Mouse (Mus musculus): ENCODE results near the gene Bcas2. TPM values are rescaled to one million over a fixed set of nuclear protein-coding genes. Genes with fewer than 3 reads are reported as not detected.

Gene Bcas2
- polyA plus RNA-seq, 1 experiment from 2014 or later, result 173 TPM

- Histone ChIP-seq H3K9ac (ENCODE audit: low read depth, low read length) (no peak overlapping the region), H3K4me2 (ENCODE audit: low read depth, low read length) (no peak overlapping the region), H3K4me3 (ENCODE audit: low read length) (no peak overlapping the region), H3K9me3 (ENCODE audit: control insufficient read depth, low read length) (peaks cover 4% of the 10 kb centered on the region), H3K27ac (ENCODE audit: low read length) (no peak overlapping the region), H3K4me1 (ENCODE audit: control insufficient read depth, insufficient read depth, low read length) (no peaks in the 10 kb centered on the region), H3K36me3 (ENCODE audit: control insufficient read depth, insufficient read depth, low read length) (no peaks in the 10 kb centered on the region), H3K27me3 (replicated peaks; ENCODE audit: control insufficient read depth, insufficient read depth, low read length) (no peaks in the 10 kb centered on the region)
- ATAC-seq, result no peak
- WGBS, result 78% methylated on average over 12 of the region's 12 CpGs
Observed at GRCm38 (mm10) chr3:103224231-103224765, 52.8 kb downstream of the Bcas2 start.

- H3K36me3 ChIP-seq (ENCODE audit: control insufficient read depth, insufficient read depth, low read length), result no peaks in the 10 kb centered on the region
- peaks cover 4% of the 10 kb centered on the region for H3K9me3 ChIP-seq (ENCODE audit: control insufficient read depth, low read length)
- no peak overlapping the region for H3K4me3 ChIP-seq (ENCODE audit: low read length)
- H3K27ac ChIP-seq (ENCODE audit: low read length), result no peak overlapping the region
- 98% methylated on average over 1 of the region's 1 CpGs for WGBS
- no peak overlapping the region for H3K4me2 ChIP-seq (ENCODE audit: low read depth, low read length)
- H3K27me3 ChIP-seq (replicated peaks; ENCODE audit: control insufficient read depth, insufficient read depth, low read length), result no peaks in the 10 kb centered on the region
- no peak overlapping the region for H3K9ac ChIP-seq (ENCODE audit: low read depth, low read length)
- no peaks in the 10 kb centered on the region for H3K4me1 ChIP-seq (ENCODE audit: control insufficient read depth, insufficient read depth, low read length)
- ATAC-seq, result no peak
Observed at GRCm38 (mm10) chr3:103227729-103228128, 56.3 kb downstream of the Bcas2 start.

Other genes with a start within 250 kb of the Bcas2 start
- gene Sycp1, start 235.6 kb upstream of the Bcas2 start, polyA plus RNA-seq (2015; fragmentation: Nextera tagmentation; extraction: Ambion mirVana), result not detected in 2 replicates
- 0.15 TPM in 1 of 2 replicates, not detected in the other for gene Nr1h5, start 207.5 kb upstream of the Bcas2 start, polyA plus RNA-seq (2015; fragmentation: Nextera tagmentation; extraction: Ambion mirVana)
- 43.4 and 44.9 TPM in 2 replicates for gene Sike1, start 175.9 kb upstream of the Bcas2 start, polyA plus RNA-seq (2015; fragmentation: Nextera tagmentation; extraction: Ambion mirVana)
- 235 and 244 TPM in 2 replicates for gene Csde1, start 151.2 kb upstream of the Bcas2 start, polyA plus RNA-seq (2015; fragmentation: Nextera tagmentation; extraction: Ambion mirVana)
- 76.1 and 76.3 TPM in 2 replicates for gene Nras, start 113.4 kb upstream of the Bcas2 start, polyA plus RNA-seq (2015; fragmentation: Nextera tagmentation; extraction: Ambion mirVana)
- 0.11 TPM in 1 of 2 replicates, not detected in the other for gene Ampd1, start 97.6 kb upstream of the Bcas2 start, polyA plus RNA-seq (2015; fragmentation: Nextera tagmentation; extraction: Ambion mirVana)
- 2.1 and 2.2 TPM in 2 replicates for gene Dennd2c, start 69.1 kb upstream of the Bcas2 start, polyA plus RNA-seq (2015; fragmentation: Nextera tagmentation; extraction: Ambion mirVana)
- 11.6 and 12.3 TPM in 2 replicates for gene Trim33, start 107.6 kb downstream of the Bcas2 start, polyA plus RNA-seq (2015; fragmentation: Nextera tagmentation; extraction: Ambion mirVana)